Mouse (Mus musculus): Measurements from ENCODE around the gene Arid5a. TPM values are rescaled to one million over a fixed set of nuclear protein-coding genes. Genes with fewer than 3 reads are reported as not detected.

Arid5a gene
- polyA plus RNA-seq (2016; fragmentation: Nextera tagmentation; extraction: Ambion mirVana), result 3.3 and 4.5 TPM in 2 replicates

GRCm38 (mm10) chr1:36307495-36308280 lies at the start of gene Arid5a:
Gene Arid5a (plus strand): TSS chr1:36307733.
- Histone ChIP-seq H3K27ac (replicated peaks) (peak within 1 kb of the TSS; percentile 61; the same call in 1 of the 2 replicates), H3K36me3 (replicated peaks) (no peaks in the 10 kb centered on the region), H3K9me3 (no peaks in the 10 kb centered on the region), H3K27me3 (replicated peaks; ENCODE audit: low read depth, poor library complexity, severe bottlenecking) (peaks cover 48% of the 10 kb centered on the region), H3K4me1 (peaks cover 39% of the 10 kb centered on the region), H3K4me3 (peak within 1 kb of the TSS; percentile 65)
- under 1% methylated on average over 65 of the region's 65 CpGs for WGBS
- peak; percentile 96 for DNase-seq (ENCODE audit: low spot score)

DNA sequence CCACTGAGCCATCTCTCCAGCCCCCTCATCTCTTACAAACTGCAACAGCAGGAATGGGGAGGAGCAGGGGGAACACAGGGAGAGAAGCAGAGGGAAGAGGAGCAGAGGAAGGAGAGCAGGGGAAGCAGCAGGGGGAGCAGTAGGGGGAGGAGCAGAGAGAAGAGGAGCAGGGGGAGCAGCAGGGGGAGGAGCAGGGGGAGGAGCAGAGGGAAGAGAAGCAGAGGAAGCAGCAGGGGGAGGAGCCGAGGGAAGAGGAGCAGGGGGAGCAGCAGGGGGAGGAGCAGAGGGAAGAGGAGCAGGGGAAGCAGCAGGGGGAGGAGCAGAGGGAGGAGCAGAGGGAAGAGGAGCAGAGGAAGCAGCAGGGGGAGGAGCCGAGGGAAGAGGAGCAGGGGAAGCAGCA lies 48.9 kb upstream of the Arid5a start:
- Histone ChIP-seq H3K4me3 (no peak overlapping the region), H3K27ac (replicated peaks) (no peak overlapping the region), H3K36me3 (replicated peaks) (no peaks in the 10 kb centered on the region), H3K4me1 (peaks cover 13% of the 10 kb centered on the region), H3K9me3 (peaks cover 10% of the 10 kb centered on the region), H3K27me3 (replicated peaks; ENCODE audit: low read depth, poor library complexity, severe bottlenecking) (peaks cover 31% of the 10 kb centered on the region)
- 73% methylated on average over 2 of the region's 2 CpGs for WGBS
- no peak for DNase-seq (ENCODE audit: low spot score)

GRCm38 (mm10) chr1:36259281-36259680 lies 48.3 kb upstream of the Arid5a start:
- WGBS, result 98% methylated on average over 2 of the region's 2 CpGs
- no peak overlapping the region for H3K27ac ChIP-seq (replicated peaks)

GRCm38 (mm10) chr1:36260418-36260817 lies 47.1 kb upstream of the Arid5a start:
- no peaks in the 10 kb centered on the region for H3K36me3 ChIP-seq (replicated peaks)
- no peak overlapping the region for H3K27ac ChIP-seq (replicated peaks)
- 95% methylated on average over 1 of the region's 1 CpGs for WGBS
- H3K4me1 ChIP-seq, result peaks cover 4% of the 10 kb centered on the region; the same call in 1 of the 2 replicates
- H3K27me3 ChIP-seq (replicated peaks; ENCODE audit: low read depth, poor library complexity, severe bottlenecking), result peaks cover 13% of the 10 kb centered on the region
- DNase-seq (ENCODE audit: low spot score), result no peak
- H3K9me3 ChIP-seq, result peaks cover 10% of the 10 kb centered on the region
- H3K4me3 ChIP-seq, result no peak overlapping the region

More at GRCm38 (mm10) chr1:36259281-36259680, 48.3 kb upstream of the Arid5a start:
- peaks cover 25% of the 10 kb centered on the region for H3K27me3 ChIP-seq (replicated peaks; ENCODE audit: low read depth, poor library complexity, severe bottlenecking)
- no peak overlapping the region for H3K4me3 ChIP-seq
- no peaks in the 10 kb centered on the region for H3K36me3 ChIP-seq (replicated peaks)
- DNase-seq (ENCODE audit: low spot score), result no peak
- peaks cover 13% of the 10 kb centered on the region for H3K4me1 ChIP-seq
- H3K9me3 ChIP-seq, result peaks cover 10% of the 10 kb centered on the region

- H3K27ac ChIP-seq (replicated peaks), result no peak overlapping the region
- no peaks in the 10 kb centered on the region for H3K36me3 ChIP-seq (replicated peaks)
- peaks cover 4% of the 10 kb centered on the region; the same call in 1 of the 2 replicates for H3K9me3 ChIP-seq
- no peak for DNase-seq (ENCODE audit: low spot score)
- no peak overlapping the region for H3K4me3 ChIP-seq
- H3K4me1 ChIP-seq, result no peaks in the 10 kb centered on the region
- H3K27me3 ChIP-seq (replicated peaks; ENCODE audit: low read depth, poor library complexity, severe bottlenecking), result no peaks in the 10 kb centered on the region
- 85% methylated on average over 19 of the region's 19 CpGs for WGBS
Measured at GRCm38 (mm10) chr1:36261708-36262504, 45.6 kb upstream of the Arid5a start.

GRCm38 (mm10) chr1:36263833-36264488 lies 43.6 kb upstream of the Arid5a start:
- Histone ChIP-seq H3K27ac (replicated peaks) (peak overlapping the region; percentile 40), H3K4me3 (no peak overlapping the region), H3K4me1 (peaks cover 1% of the 10 kb centered on the region; the same call in 1 of the 2 replicates), H3K27me3 (replicated peaks; ENCODE audit: low read depth, poor library complexity, severe bottlenecking) (peaks cover 8% of the 10 kb centered on the region), H3K36me3 (replicated peaks) (no peaks in the 10 kb centered on the region), H3K9me3 (no peaks in the 10 kb centered on the region)
- 61% methylated on average over 13 of the region's 13 CpGs for WGBS
- no peak for DNase-seq (ENCODE audit: low spot score)

- no peak for DNase-seq (ENCODE audit: low spot score)
- Histone ChIP-seq H3K27me3 (replicated peaks; ENCODE audit: low read depth, poor library complexity, severe bottlenecking) (peaks cover 31% of the 10 kb centered on the region), H3K36me3 (replicated peaks) (no peaks in the 10 kb centered on the region), H3K9me3 (no peaks in the 10 kb centered on the region), H3K4me1 (peaks cover 22% of the 10 kb centered on the region), H3K4me3 (no peak overlapping the region), H3K27ac (replicated peaks) (no peak overlapping the region)
- WGBS, result 85% methylated on average over 6 of the region's 6 CpGs
Measured at GRCm38 (mm10) chr1:36266293-36266692, 41.2 kb upstream of the Arid5a start.

- H3K4me1 ChIP-seq, result peaks cover 24% of the 10 kb centered on the region
- 94% methylated on average over 3 of the region's 3 CpGs for WGBS
- no peaks in the 10 kb centered on the region for H3K36me3 ChIP-seq (replicated peaks)
- no peak for DNase-seq (ENCODE audit: low spot score)
- no peak overlapping the region for H3K27ac ChIP-seq (replicated peaks)
- no peaks in the 10 kb centered on the region for H3K9me3 ChIP-seq
- H3K4me3 ChIP-seq, result no peak overlapping the region
- H3K27me3 ChIP-seq (replicated peaks; ENCODE audit: low read depth, poor library complexity, severe bottlenecking), result peaks cover 39% of the 10 kb centered on the region
Measured at GRCm38 (mm10) chr1:36267595-36267994, 39.9 kb upstream of the Arid5a start.

DNA sequence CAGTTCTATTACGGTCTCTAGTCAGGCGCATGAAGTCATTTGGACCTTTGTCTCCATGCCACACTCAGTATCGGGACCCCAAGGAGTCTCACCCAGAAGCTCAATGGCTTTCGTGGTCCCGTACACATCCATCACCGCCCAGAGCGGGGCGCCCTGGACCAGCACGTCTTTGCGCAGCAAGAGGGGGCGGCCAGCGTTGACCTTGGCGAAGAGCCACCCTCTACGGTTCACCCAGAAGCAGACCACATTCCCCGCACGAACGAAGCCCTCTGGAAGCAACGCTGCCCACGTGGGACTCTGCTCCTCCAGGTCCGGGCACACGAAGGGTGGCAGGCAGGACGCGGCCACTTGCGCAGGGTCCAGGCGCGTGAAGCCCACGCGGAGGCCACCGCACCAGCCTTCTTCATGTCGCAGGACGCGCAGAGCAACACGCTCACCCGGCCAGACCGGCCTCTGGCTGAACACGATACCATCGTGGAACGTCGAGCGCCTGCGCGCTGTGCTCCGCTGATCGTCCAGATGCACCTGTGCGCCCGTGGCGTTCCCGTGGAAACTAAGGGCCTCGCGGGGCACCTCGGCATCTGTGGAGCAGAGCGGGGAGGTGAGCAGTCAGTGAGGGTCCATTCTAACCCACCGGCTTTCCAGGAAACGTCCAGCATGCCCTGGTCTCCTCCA lies 38.3 kb upstream of the Arid5a start:
- Histone ChIP-seq H3K27me3 (replicated peaks; ENCODE audit: low read depth, poor library complexity, severe bottlenecking) (peaks cover 39% of the 10 kb centered on the region), H3K4me3 (peak overlapping the region; percentile 39), H3K36me3 (replicated peaks) (no peaks in the 10 kb centered on the region), H3K27ac (replicated peaks) (no peak overlapping the region), H3K4me1 (peaks cover 33% of the 10 kb centered on the region), H3K9me3 (no peaks in the 10 kb centered on the region)
- WGBS, result 41% methylated on average over 54 of the region's 54 CpGs
- DNase-seq (ENCODE audit: low spot score), result peak; percentile 35

DNA sequence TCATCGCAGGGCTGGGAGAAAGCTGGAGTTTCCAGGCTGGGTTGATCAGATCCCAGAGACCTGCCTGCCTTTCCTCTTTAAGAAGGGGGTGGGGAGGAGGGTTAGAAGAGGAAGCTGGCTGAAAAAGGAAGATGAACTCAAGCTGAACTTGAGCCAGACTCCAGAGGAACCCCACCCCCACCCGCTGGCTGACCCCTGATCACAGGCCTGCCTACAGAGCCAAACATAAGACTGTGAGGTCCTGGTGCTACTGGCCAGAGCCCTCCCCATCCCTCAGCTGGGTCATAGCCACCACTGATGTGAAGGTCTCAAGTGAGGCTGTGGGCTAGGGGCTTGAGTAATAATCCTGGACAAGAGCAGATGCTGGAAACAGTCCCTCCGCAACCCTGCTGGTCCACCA lies 36.9 kb upstream of the Arid5a start:
- Histone ChIP-seq H3K4me3 (no peak overlapping the region), H3K27ac (replicated peaks) (peak overlapping the region; percentile 57), H3K9me3 (no peaks in the 10 kb centered on the region), H3K4me1 (peaks cover 33% of the 10 kb centered on the region), H3K36me3 (replicated peaks) (no peaks in the 10 kb centered on the region), H3K27me3 (replicated peaks; ENCODE audit: low read depth, poor library complexity, severe bottlenecking) (peaks cover 39% of the 10 kb centered on the region)
- WGBS, result 53% methylated on average over 3 of the region's 3 CpGs
- peak; percentile 59 for DNase-seq (ENCODE audit: low spot score)

DNA sequence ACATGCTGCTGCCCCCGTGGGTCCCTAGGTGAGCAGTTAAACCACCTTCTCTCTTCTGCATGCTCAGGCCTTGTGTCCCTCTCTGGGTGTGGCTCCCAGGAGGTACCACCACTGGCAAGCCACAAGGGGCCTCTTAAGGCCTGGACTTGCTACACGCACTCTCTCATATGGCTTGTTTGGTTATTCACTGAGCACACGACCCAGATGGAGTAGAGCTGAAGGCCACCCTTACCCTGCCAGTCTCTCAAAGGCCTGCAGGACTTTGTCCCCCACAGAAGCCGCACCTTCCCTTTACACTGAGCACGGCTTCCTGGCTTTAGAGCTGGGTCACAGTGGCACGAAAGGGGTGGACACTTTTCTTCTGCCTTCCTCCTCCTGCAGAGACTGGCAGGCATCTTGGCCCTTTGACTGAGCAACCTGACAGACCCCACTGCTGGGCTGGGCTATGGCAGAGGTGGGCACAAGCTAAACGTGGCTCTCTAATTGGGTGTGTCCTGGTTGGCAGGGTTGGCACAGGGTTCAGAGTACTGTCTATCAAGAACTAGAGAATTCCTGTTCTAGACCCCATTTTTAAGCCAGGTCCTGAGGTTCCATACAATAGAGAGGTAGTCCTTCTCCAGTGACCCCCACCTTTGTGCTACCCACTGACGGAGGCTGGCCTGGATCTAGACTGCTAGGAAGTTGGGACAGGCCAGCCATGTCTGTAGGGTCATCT lies 35.9 kb upstream of the Arid5a start:
- 76% methylated on average over 8 of the region's 8 CpGs for WGBS
- Histone ChIP-seq H3K4me3 (no peak overlapping the region), H3K9me3 (no peaks in the 10 kb centered on the region), H3K27ac (replicated peaks) (peak overlapping the region; percentile 57; the same call in 1 of the 2 replicates), H3K27me3 (replicated peaks; ENCODE audit: low read depth, poor library complexity, severe bottlenecking) (peaks cover 39% of the 10 kb centered on the region), H3K36me3 (replicated peaks) (no peaks in the 10 kb centered on the region), H3K4me1 (peaks cover 33% of the 10 kb centered on the region)
- no peak for DNase-seq (ENCODE audit: low spot score)

Data from embryonic facial prominence, embryonic 10.5 days (tissue).